Mouse (Mus musculus): ENCODE data around the gene Tldc2. TPM values are rescaled to one million over a fixed set of nuclear protein-coding genes. Genes with fewer than 3 reads are reported as not detected.

Tldc2 gene
- polyA plus RNA-seq (2015; fragmentation: Nextera tagmentation; extraction: Ambion mirVana): not detected in 2 replicates

DNA sequence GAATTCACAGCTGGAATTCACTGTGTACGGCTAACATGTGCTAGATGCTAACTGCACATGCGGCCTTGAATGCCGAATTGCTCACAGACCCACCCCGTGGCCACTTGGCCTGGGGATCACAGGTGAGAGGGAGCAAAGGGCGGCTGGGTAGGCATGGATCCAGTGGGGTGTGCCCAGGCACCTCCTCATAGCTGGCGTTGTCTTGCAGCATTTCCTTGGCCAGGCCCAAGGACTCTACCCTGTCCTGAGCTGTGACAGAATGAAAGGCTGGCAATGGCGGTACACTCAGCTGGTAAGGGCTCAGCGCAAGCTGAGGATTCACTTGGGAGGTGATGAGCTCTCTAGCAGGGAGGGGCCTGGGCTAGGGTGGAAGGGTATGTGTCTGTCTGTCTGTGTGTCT, at the start of gene Tldc2:
Gene Tldc2 (plus strand): TSS at position 260 of the 400 bp plus-strand sequence.

DNA sequence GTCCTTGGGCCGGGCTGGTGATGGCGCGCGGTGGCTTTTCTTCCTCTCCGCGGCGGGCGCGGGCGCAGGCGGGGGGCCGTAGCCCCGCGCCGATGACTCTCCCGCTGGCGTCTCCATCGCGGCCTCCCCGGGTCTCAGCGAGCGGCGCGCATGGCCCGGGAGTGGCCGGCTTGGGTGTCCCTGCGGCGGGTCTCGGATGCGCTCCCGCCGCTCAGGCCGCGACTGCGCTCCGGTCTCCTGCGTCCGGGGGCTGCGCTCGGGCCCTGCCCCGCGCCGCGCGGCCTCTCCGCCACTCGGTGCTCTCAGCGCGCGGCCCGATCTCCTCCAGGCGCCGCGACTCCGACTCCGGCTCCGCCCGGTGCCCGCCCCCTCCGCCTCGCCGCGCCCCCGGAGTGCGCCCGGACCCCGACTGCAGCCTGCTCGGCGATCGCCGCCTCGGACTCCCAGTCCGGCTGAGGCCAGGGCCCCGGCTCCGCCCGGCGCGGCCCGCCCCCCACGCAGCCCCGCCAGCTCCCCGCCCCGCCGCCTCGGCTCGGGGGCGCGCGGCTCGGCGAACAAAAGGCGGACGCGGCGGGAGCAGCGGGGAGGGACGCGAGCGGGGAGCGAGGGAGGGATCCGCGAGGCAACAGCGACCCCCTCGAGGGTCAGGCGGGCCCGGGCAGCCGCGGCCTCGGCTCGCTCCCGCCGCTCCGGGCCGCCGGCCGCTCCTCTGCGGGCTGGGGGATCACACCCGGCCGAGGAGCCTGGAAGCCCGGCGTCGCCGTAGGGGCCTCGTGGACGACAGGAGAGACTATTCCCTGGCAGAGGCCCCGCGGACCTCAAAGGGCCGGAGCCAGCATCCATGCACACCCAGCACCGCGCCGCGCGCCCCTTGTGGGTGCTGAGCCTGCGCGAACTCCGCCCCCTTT, 7.8 kb upstream of the Tldc2 start, which contains the start of gene Soga1:
Gene Soga1 (minus strand): TSS at position 462 of the 908 bp plus-strand sequence.

DNA sequence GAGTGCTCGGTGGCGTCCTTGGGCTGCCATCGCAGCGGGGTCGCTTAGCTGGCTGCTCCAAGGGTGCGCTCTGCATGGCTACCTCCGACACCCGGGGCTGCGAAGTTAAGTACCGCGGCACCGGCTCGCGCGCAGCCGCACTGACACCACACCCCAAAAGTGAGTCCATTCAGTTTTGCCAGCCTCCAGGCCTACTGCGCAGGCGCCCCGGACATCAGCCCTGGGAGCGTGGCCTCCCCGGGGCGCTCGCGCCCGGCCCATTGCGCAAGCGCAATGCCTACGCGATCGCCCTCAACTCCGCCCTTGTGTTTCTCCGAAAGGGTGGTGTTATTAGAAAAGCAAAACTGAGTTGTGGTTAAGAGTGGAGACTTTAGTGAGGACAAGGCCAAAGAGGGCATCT, 48.2 kb downstream of the Tldc2 start, which contains the start of gene Samhd1:
Gene Samhd1 (minus strand): TSS at position 252 of the 400 bp plus-strand sequence.

Other genes starting within 250 kb of the Tldc2 start
- gene Tgif2, start 247.0 kb upstream of the Tldc2 start, polyA plus RNA-seq (2015; fragmentation: Nextera tagmentation; extraction: Ambion mirVana): 9.8 and 10.8 TPM in 2 replicates
- gene 4930518I15Rik, start 229.1 kb upstream of the Tldc2 start, polyA plus RNA-seq (2015; fragmentation: Nextera tagmentation; extraction: Ambion mirVana): 3.1 and 3.8 TPM in 2 replicates
- gene Rab5if, start 223.9 kb upstream of the Tldc2 start, polyA plus RNA-seq (2015; fragmentation: Nextera tagmentation; extraction: Ambion mirVana): 202 and 206 TPM in 2 replicates
- gene Sla2, start 199.9 kb upstream of the Tldc2 start, polyA plus RNA-seq (2015; fragmentation: Nextera tagmentation; extraction: Ambion mirVana): 0.08 and 0.22 TPM in 2 replicates
- gene Ndrg3, start 95.0 kb upstream of the Tldc2 start, polyA plus RNA-seq (2015; fragmentation: Nextera tagmentation; extraction: Ambion mirVana): 20.1 and 20.9 TPM in 2 replicates
- gene Dsn1, start 79.9 kb upstream of the Tldc2 start, polyA plus RNA-seq (2015; fragmentation: Nextera tagmentation; extraction: Ambion mirVana): 11.0 and 13.2 TPM in 2 replicates
- gene Soga1, start 7.8 kb upstream of the Tldc2 start, polyA plus RNA-seq (2015; fragmentation: Nextera tagmentation; extraction: Ambion mirVana): 2.3 and 2.4 TPM in 2 replicates
- 20.3 and 22.1 TPM in 2 replicates for gene Samhd1, start 48.2 kb downstream of the Tldc2 start, polyA plus RNA-seq (2015; fragmentation: Nextera tagmentation; extraction: Ambion mirVana)
- gene Rbl1, start 117.5 kb downstream of the Tldc2 start, polyA plus RNA-seq (2015; fragmentation: Nextera tagmentation; extraction: Ambion mirVana): 9.2 and 13.2 TPM in 2 replicates
- 160 and 166 TPM in 2 replicates for gene Rpn2, start 192.0 kb downstream of the Tldc2 start, polyA plus RNA-seq (2015; fragmentation: Nextera tagmentation; extraction: Ambion mirVana)
- gene Mroh8, start 192.5 kb downstream of the Tldc2 start, polyA plus RNA-seq (2015; fragmentation: Nextera tagmentation; extraction: Ambion mirVana): 0.19 and 0.30 TPM in 2 replicates

All from urinary bladder, postnatal 0 days (tissue).